16 mouse cellular contexts compared by ENCODE assay signal in genomic region chr1:78167577-78168286, GRCm38 (mm10). TPM values are rescaled to one million over a fixed set of nuclear protein-coding genes. Genes with fewer than 3 reads are reported as not detected.
DNase-seq lines count a peak whose midpoint lies in the region; ATAC-seq lines count a peak whose summit lies in the region.
"Had no signal": no experiment of that assay in that cellular context is flagged by ENCODE, and none has a peak within 500 bp of the region (broad histone marks: within the 10 kb centered on the region; RNA-seq: fewer than 3 reads in every experiment).

No protein-coding gene starts in this region.

- H3K36me3 ChIP-seq in forebrain, embryonic 11.5 days (ENCODE audit: control insufficient read depth, insufficient read depth, low read length) = no peaks in the 10 kb centered on the region
- H3K36me3 ChIP-seq in hindbrain, embryonic 14.5 days (replicated peaks; ENCODE audit: control insufficient read depth, insufficient read depth) = no peaks in the 10 kb centered on the region
- H3K36me3 ChIP-seq in midbrain, embryonic 16.5 days (ENCODE audit: control insufficient read depth, insufficient read depth, low read length) = no peaks in the 10 kb centered on the region
- H3K36me3 ChIP-seq: lung, embryonic 15.5 days had no signal

- no peaks in the 10 kb centered on the region for H3K9me3 ChIP-seq in forebrain, embryonic 11.5 days (ENCODE audit: control insufficient read depth, low read length)
- H3K9me3 ChIP-seq in hindbrain, embryonic 14.5 days (ENCODE audit: control insufficient read depth, low read length) = no peaks in the 10 kb centered on the region
- H3K9me3 ChIP-seq in midbrain, embryonic 16.5 days (replicated peaks; ENCODE audit: control insufficient read depth, low read length, poor library complexity, severe bottlenecking) = no peaks in the 10 kb centered on the region
- H3K9me3 ChIP-seq: lung, embryonic 15.5 days had no signal

- peak; percentile 95 for ATAC-seq in forebrain, embryonic 11.5 days (replicated peaks; ENCODE audit: low FRiP score)
- ATAC-seq in hindbrain, embryonic 14.5 days (ENCODE audit: low FRiP score) = peak; percentile 60; the same call in 1 of the 2 replicates
- peak; percentile 73; the same call in 1 of the 2 replicates for ATAC-seq in midbrain, embryonic 16.5 days
- no peak for ATAC-seq in cerebellum, adult (ENCODE audit: insufficient number of reproducible peaks, low FRiP score, low TSS enrichment)
- no peak for ATAC-seq in granulocyte monocyte progenitor cell, adult 5-6 weeks (replicated peaks; ENCODE audit: poor library complexity, severe bottlenecking)

- no peak overlapping the region for H3K9ac ChIP-seq in forebrain, embryonic 11.5 days (ENCODE audit: low read length)
- H3K9ac ChIP-seq in hindbrain, embryonic 14.5 days = no peak overlapping the region
- H3K9ac ChIP-seq in midbrain, embryonic 16.5 days (ENCODE audit: low read depth, low read length) = no peak overlapping the region
- H3K9ac ChIP-seq: lung, embryonic 15.5 days had no signal

- peak overlapping the region; percentile 18; the same call in 1 of the 2 replicates for H3K4me2 ChIP-seq in forebrain, embryonic 11.5 days (ENCODE audit: low read depth, low read length, severe bottlenecking)
- 0 out of 2 replicates have a peak overlapping the region, but pooled peaks have one; percentile 5 for H3K4me2 ChIP-seq in hindbrain, embryonic 14.5 days (replicated peaks)
- H3K4me2 ChIP-seq in midbrain, embryonic 16.5 days (ENCODE audit: low read length) = 0 out of 2 replicates have a peak overlapping the region, but pooled peaks have one; percentile 12
- H3K4me2 ChIP-seq: lung, embryonic 15.5 days had no signal

- 4% methylated on average over 18 of the region's 18 CpGs for WGBS in forebrain, embryonic 11.5 days
- WGBS in hindbrain, embryonic 14.5 days = 10% methylated on average over 18 of the region's 18 CpGs
- WGBS in midbrain, embryonic 16.5 days = 11% methylated on average over 18 of the region's 18 CpGs

- H3K4me1 ChIP-seq in forebrain, embryonic 11.5 days (replicated peaks; ENCODE audit: control insufficient read depth, insufficient read depth, low read length) = peaks cover 19% of the 10 kb centered on the region
- peaks cover 9% of the 10 kb centered on the region; the same call in 1 of the 2 replicates for H3K4me1 ChIP-seq in hindbrain, embryonic 14.5 days (replicated peaks; ENCODE audit: control insufficient read depth, insufficient read depth, low read length)
- no peaks in the 10 kb centered on the region for H3K4me1 ChIP-seq in midbrain, embryonic 16.5 days (ENCODE audit: control insufficient read depth, insufficient read depth, low read length)
- H3K4me1 ChIP-seq: lung, embryonic 15.5 days had no signal

- H3K4me3 ChIP-seq in forebrain, embryonic 11.5 days (ENCODE audit: low read depth, low read length) = no peak overlapping the region
- H3K4me3 ChIP-seq in hindbrain, embryonic 14.5 days (replicated peaks; ENCODE audit: low read length) = no peak overlapping the region
- no peak overlapping the region for H3K4me3 ChIP-seq in midbrain, embryonic 16.5 days (ENCODE audit: low read depth, low read length)
- H3K4me3 ChIP-seq: lung, embryonic 15.5 days had no signal

- H3K27me3 ChIP-seq in forebrain, embryonic 11.5 days (ENCODE audit: control insufficient read depth, insufficient read depth, low read length) = peaks cover 88% of the 10 kb centered on the region
- peaks cover 88% of the 10 kb centered on the region for H3K27me3 ChIP-seq in hindbrain, embryonic 14.5 days (ENCODE audit: control insufficient read depth, insufficient read depth, low read length)
- H3K27me3 ChIP-seq in midbrain, embryonic 16.5 days (ENCODE audit: control insufficient read depth, insufficient read depth, low read depth, low read length) = peaks cover 70% of the 10 kb centered on the region

- DNase-seq in embryo, embryonic 11 days = peak; percentile 72
- peak; percentile 76 for DNase-seq in forebrain, embryonic 11.5 days (ENCODE audit: low spot score)
- no peak for DNase-seq in hindbrain, embryonic 14.5 days (ENCODE audit: low spot score)
- no peak for DNase-seq in adipocyte (ENCODE audit: low spot score)
- DNase-seq: adrenal gland, postnatal 14 days; cerebellum, adult 11 months; heart, adult 18-20 months; heart, postnatal 36 days; kidney, adult 8-10 months; liver; right cerebral cortex, adult 18-20 months had no signal

- no peak overlapping the region for H3K27ac ChIP-seq in forebrain, embryonic 11.5 days (ENCODE audit: low read depth, low read length)
- H3K27ac ChIP-seq in hindbrain, embryonic 14.5 days = no peak overlapping the region
- H3K27ac ChIP-seq in midbrain, embryonic 16.5 days (ENCODE audit: low read length) = no peak overlapping the region
- H3K27ac ChIP-seq: lung, embryonic 15.5 days had no signal

RNA-seq across cellular contexts. Expression of gene Pax3, which starts 29.2 kb away (rescaled TPM):
- polyA plus RNA-seq in forebrain, embryonic 11.5 days (2014; fragmentation: Nextera tagmentation; extraction: Ambion mirVana) = 4.4 and 4.7 TPM in 2 replicates
- 7.9 and 8.2 TPM in 2 replicates for polyA plus RNA-seq in hindbrain, embryonic 14.5 days (2014; fragmentation: Nextera tagmentation; extraction: Ambion mirVana)
- polyA plus RNA-seq in midbrain, embryonic 16.5 days (2015; fragmentation: Nextera tagmentation; extraction: Ambion mirVana) = 7.2 and 8.4 TPM in 2 replicates
- total RNA-seq in granulocyte monocyte progenitor cell, adult 5-6 weeks (2014; fragmentation: Nextera tagmentation) = not detected in 2 replicates
- not detected in 2 replicates for total RNA-seq in granulocyte monocyte progenitor cell, adult 5-6 weeks (2017)
- total RNA-seq: adrenal gland, postnatal 14 days; heart, adult 18-20 months; heart, postnatal 36 days; layer of hippocampus, adult 18-20 months had no signal

Comparison
In these comparisons a context has a peak if more than half of its experiments do, and no peak if none do; other contexts are left out.
1. DNase-seq: peak in embryo, embryonic 11 days (single experiment) and forebrain, embryonic 11.5 days (single experiment); none in hindbrain, embryonic 14.5 days (single experiment) and adipocyte (single experiment).
2. ATAC-seq: peak in forebrain, embryonic 11.5 days (single experiment), hindbrain, embryonic 14.5 days (single experiment) and midbrain, embryonic 16.5 days (single experiment); none in cerebellum, adult (single experiment) and granulocyte monocyte progenitor cell, adult 5-6 weeks (single experiment).
3. Peak in every context shown above with its lines, with median percentiles within 50 percentile points of each other: H3K4me2 ChIP-seq.